Mouse (Mus musculus): Measurements from ENCODE around the gene Mmp8. TPM values are rescaled to one million over a fixed set of nuclear protein-coding genes. Genes with fewer than 3 reads are reported as not detected.

The Mmp8 gene
- not detected in 2 replicates for polyA plus RNA-seq (2011; ENCODE audit: insufficient read length, low read depth, missing spikeins)

DNA sequence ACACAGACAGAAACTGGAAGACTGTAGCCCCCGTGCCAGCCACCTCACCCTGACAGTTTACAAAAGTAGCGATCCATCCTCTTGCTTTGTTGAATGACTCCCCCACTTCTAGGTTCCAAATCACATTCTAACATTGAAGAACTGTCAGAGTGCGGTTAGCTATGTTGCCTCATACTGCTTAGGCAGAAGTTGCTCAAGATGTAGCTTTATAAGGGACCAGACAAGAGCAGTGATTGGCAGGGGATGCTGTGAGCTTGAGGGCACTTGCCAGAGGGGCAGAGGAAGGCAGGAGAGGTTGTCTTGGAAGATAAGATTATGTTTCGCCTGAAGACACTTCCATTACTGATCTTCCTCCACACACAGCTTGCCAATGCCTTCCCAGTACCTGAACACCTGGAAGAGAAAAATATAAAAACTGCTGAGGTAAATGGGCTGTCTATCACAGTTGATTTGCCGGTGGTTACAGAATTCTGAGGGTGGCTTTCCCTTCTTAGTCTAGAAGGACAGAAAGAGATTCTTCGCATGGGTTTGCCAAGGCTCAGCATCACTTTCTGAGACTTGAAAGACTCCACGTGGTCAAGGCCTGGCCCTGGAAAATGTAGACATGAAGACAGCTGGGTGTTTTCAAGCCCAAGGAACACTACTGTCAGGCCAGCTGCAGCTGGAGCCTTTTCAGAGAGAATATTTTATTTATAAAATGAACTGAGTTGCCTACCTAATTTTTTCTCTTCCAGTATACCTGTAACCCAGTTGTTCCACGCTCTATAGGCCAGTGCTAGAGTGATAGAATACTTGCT, at the start of gene Mmp8:
Mmp8 (plus strand) TSS at position 236 of the 797 bp plus-strand sequence.
- no peak for TF ChIP-seq CTCF (IDR thresholded peaks at IDR 0.05; ENCODE audit: borderline replicate concordance, insufficient read depth, low read length)
- no peak for TF ChIP-seq POLR2A (IDR thresholded peaks at IDR 0.05; ENCODE audit: low read depth, low read length)
- Histone ChIP-seq H3K4me3 (ENCODE audit: insufficient read depth, low read length) (no peak within 1 kb of the TSS), H3K4me1 (ENCODE audit: control insufficient read depth, insufficient read depth, low read length) (no peaks in the 10 kb centered on the region), H3K27ac (ENCODE audit: insufficient read depth, low read length) (no peak within 1 kb of the TSS)

DNA sequence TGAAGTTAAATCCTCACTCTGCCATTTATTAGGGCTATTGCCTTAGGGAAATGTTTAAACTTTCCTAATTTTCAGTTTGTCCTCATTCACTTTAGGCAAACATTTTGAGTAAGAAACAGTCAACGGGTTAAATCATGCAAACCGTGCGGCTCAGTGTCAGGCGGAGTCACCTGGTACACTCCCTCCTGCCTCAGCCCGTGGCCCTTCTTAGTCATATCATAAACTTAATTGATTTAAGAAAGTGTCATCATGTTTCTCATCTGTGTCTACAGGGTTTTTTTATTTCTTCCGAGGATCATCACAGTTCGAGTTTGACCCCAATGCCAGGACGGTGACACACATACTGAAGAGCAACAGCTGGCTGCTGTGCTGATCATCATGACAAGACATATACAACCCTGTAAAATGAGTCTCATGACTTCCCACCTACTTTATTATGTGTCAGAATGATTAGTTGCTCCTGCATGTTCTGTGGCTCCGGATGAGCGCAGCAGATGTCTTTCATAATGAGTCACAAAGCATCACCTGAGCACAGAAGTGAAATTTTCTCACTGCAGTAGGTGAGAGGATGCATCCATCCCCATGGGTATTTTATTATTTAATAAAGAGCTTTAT, 48.5 kb upstream of the Mmp8 start:
- no peak for TF ChIP-seq POLR2A (IDR thresholded peaks at IDR 0.05; ENCODE audit: low read depth, low read length)
- TF ChIP-seq CTCF (IDR thresholded peaks at IDR 0.05; ENCODE audit: borderline replicate concordance, insufficient read depth, low read length), result no peak
- Histone ChIP-seq H3K4me1 (ENCODE audit: control insufficient read depth, insufficient read depth, low read length) (no peaks in the 10 kb centered on the region), H3K27ac (ENCODE audit: insufficient read depth, low read length) (no peak overlapping the region), H3K4me3 (ENCODE audit: insufficient read depth, low read length) (no peak overlapping the region)

DNA sequence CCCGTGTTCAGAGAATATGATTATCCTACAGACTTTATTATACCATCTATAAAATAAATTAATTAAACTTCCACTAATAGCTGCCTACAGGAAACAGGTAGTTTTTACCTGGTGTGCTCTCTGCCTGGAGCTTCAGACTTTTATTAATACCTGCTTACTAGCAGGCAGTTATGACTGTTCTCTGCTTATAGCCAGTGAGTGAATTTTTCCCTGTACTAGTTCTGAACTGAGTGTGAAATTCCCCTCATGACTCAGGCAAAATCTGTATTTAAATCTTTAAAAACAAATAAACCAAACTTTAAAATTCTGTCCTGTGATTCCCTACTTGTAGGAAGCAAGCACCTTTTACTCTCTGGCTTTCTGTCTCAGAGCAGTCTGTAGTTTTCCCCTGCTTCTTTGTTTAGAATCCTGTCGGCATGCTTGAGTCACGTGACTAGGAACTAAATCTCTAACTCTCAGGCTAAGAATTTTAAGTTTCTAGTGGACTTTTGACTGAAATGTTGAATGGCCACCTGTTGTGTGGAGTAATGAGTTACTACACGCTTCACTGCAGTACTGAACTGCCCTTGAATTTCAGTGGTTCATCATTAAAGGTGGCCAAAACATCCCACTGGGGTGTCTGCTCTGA, 40.2 kb upstream of the Mmp8 start:
- no peak for TF ChIP-seq POLR2A (IDR thresholded peaks at IDR 0.05; ENCODE audit: low read depth, low read length)
- no peak for TF ChIP-seq CTCF (IDR thresholded peaks at IDR 0.05; ENCODE audit: borderline replicate concordance, insufficient read depth, low read length)
- H3K4me3 ChIP-seq (ENCODE audit: insufficient read depth, low read length), result no peak overlapping the region
- H3K27ac ChIP-seq (ENCODE audit: insufficient read depth, low read length), result no peak overlapping the region
- H3K4me1 ChIP-seq (ENCODE audit: control insufficient read depth, insufficient read depth, low read length), result no peaks in the 10 kb centered on the region

DNA sequence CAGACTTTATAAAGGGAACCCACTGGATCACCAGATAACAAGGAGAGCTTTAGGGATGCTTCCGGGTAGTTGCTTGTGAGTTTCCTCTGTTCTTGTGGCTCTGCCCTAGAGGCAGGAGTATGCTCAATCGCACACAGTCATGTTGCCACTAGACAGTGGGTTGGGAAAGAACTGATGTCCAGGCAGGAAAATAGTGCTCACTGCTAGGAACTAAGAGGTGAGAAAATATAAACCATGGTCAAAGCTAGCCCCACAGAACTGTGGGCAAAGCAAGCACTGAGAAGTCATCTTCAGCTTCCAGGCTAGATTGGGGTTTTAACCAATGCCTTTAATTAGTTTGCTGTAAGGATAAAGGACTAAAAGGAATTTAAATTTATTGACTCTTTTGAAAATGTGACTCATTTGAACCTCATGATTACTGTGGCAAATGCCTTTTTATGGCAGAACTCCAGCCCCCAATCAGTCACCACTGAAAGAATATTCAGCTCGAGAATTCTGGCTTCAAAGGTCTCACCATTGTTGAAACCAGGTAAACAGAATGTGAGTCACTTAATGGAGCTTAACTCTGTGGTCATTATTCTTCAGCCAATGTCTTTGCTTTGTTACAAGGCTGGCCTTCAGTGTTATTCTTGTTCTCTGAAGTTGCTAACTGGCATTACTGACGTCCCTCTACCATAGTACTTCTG, 31.9 kb upstream of the Mmp8 start:
- H3K4me1 ChIP-seq (ENCODE audit: control insufficient read depth, insufficient read depth, low read length), result no peaks in the 10 kb centered on the region
- H3K4me3 ChIP-seq (ENCODE audit: insufficient read depth, low read length), result no peak overlapping the region
- TF ChIP-seq POLR2A (IDR thresholded peaks at IDR 0.05; ENCODE audit: low read depth, low read length) (no peak), CTCF (IDR thresholded peaks at IDR 0.05; ENCODE audit: borderline replicate concordance, insufficient read depth, low read length) (no peak)
- H3K27ac ChIP-seq (ENCODE audit: insufficient read depth, low read length), result no peak overlapping the region

DNA sequence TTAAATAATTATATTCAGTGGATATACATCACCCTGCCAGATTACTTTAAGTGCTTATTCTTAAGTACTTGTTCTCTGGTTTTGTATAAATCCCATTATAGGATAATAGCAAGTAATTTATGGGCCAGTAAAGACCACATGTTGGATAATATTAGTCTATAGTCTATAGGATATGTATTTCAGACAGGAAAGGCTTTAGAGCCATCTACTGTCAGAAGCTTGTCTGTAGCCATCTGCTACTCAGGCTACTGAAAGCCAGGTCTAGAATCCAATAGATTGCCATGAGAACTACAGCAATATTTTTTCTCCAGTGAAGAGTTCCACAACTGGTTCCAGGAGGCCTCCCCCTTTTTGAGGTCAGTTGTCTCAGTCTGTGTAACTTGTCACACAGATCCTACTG, 15.5 kb upstream of the Mmp8 start:
- TF ChIP-seq CTCF (IDR thresholded peaks at IDR 0.05; ENCODE audit: borderline replicate concordance, insufficient read depth, low read length) (no peak), POLR2A (IDR thresholded peaks at IDR 0.05; ENCODE audit: low read depth, low read length) (no peak)
- Histone ChIP-seq H3K27ac (ENCODE audit: insufficient read depth, low read length) (no peak overlapping the region), H3K4me3 (ENCODE audit: insufficient read depth, low read length) (no peak overlapping the region), H3K4me1 (ENCODE audit: control insufficient read depth, insufficient read depth, low read length) (peaks cover 8% of the 10 kb centered on the region)

DNA sequence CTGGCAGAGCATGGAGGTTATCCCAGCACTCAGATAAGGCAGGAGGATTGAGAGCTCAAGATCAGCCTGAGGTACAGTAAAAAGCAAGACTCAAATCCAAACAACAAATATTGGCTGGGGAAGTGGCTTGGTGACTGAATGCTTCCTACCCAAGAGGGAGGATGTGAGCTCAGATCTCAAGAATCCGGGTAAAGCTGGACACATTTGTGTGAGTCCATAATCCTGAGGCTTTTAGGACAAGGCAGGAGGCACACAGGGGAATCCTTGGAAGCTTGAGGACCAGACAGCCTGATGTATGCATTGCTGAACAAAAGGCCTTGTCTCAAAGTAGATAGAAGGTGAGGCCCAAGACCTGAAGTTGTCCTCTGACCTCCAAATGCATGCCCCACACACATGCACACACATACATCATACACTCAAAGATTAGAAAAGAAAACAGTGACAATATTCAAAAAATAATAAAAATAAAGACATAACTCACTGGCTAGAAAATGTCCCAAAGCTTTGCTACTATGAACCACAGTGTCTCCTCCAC, 13.3 kb upstream of the Mmp8 start:
- H3K4me1 ChIP-seq (ENCODE audit: control insufficient read depth, insufficient read depth, low read length), result peaks cover 8% of the 10 kb centered on the region

DNA sequence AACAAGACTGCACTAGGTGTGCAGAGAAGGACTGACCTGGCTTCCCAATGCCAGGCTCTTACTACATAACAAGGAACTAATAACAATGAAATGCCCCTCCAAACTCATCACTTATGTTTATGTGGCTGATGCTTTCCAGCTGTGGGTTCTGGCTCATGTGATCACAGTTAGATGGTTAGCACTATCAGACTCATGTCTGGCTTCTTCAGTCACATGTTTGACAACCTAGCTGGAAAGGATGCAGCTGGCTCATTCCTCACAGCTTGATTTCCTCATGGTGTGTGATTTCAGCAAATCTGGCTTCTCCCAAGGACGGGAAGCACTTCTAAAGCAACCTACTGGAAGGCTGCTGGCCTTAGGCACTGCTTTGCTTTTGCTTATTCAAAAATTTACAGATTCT, 12.8 kb upstream of the Mmp8 start:
- no peak for TF ChIP-seq POLR2A (IDR thresholded peaks at IDR 0.05; ENCODE audit: low read depth, low read length)
- TF ChIP-seq CTCF (IDR thresholded peaks at IDR 0.05; ENCODE audit: borderline replicate concordance, insufficient read depth, low read length), result no peak
- no peak overlapping the region for H3K27ac ChIP-seq (ENCODE audit: insufficient read depth, low read length)
- peaks cover 8% of the 10 kb centered on the region for H3K4me1 ChIP-seq (ENCODE audit: control insufficient read depth, insufficient read depth, low read length)
- H3K4me3 ChIP-seq (ENCODE audit: insufficient read depth, low read length), result no peak overlapping the region

More for the DNA sequence above, 13.3 kb upstream of the Mmp8 start:
- H3K4me3 ChIP-seq (ENCODE audit: insufficient read depth, low read length), result no peak overlapping the region
- TF ChIP-seq CTCF (IDR thresholded peaks at IDR 0.05; ENCODE audit: borderline replicate concordance, insufficient read depth, low read length) (no peak), POLR2A (IDR thresholded peaks at IDR 0.05; ENCODE audit: low read depth, low read length) (no peak)
- no peak overlapping the region for H3K27ac ChIP-seq (ENCODE audit: insufficient read depth, low read length)

DNA sequence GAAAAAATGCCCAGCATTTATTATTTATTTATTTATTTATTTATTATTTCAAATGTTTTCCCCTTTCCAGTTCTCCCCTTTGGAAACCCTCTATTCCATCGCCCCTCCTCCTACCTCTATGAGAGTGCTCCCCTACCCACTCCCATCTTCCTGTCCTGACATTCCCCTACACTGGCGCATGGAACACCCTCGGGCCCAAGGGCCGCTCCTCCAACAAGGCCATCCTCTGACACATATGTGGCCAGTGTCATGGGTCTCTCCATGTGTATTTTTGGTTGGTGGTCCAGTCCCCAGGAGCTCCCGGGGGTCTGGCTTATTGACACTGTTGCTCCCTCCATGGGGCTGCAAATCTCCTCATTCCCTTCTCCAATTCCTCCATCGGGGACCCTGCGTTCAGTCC, 12.3 kb upstream of the Mmp8 start:
- no peak for TF ChIP-seq CTCF (IDR thresholded peaks at IDR 0.05; ENCODE audit: borderline replicate concordance, insufficient read depth, low read length)
- Histone ChIP-seq H3K27ac (ENCODE audit: insufficient read depth, low read length) (no peak overlapping the region), H3K4me3 (ENCODE audit: insufficient read depth, low read length) (no peak overlapping the region), H3K4me1 (ENCODE audit: control insufficient read depth, insufficient read depth, low read length) (peaks cover 8% of the 10 kb centered on the region)

DNA sequence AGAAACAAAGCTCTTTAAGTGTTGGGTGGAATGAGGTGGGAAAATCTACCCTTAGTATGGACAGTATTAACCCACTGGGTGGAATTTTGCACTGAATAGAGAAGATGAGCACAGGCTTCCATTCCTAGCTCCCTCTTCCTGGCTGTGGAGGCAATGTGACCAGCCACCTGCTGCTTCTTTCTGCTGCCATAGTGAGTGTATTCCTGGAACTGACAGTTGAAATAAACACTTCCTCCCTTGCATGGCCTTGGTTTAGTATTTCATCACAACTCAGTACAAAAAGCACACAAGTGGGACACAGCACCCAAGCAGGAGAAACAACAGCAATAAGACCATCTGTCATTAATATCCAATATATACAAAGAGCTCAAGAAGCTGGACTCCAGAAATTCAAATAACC, 6.3 kb upstream of the Mmp8 start:
- H3K27ac ChIP-seq (ENCODE audit: insufficient read depth, low read length), result no peak overlapping the region
- no peak overlapping the region for H3K4me3 ChIP-seq (ENCODE audit: insufficient read depth, low read length)
- TF ChIP-seq CTCF (IDR thresholded peaks at IDR 0.05; ENCODE audit: borderline replicate concordance, insufficient read depth, low read length), result no peak
- TF ChIP-seq POLR2A (IDR thresholded peaks at IDR 0.05; ENCODE audit: low read depth, low read length), result no peak
- no peaks in the 10 kb centered on the region for H3K4me1 ChIP-seq (ENCODE audit: control insufficient read depth, insufficient read depth, low read length)

Data from embryonic fibroblast, embryonic 13.5 days (primary cell).